Mouse (Mus musculus) gastrocnemius, adult 2 months (tissue): Measurements from ENCODE around the gene Megf11. TPM values are rescaled to one million over a fixed set of nuclear protein-coding genes. Genes with fewer than 3 reads are reported as not detected.

Experiments
- DNase-seq: peaks from one replicate; pipeline ENCODE4 v3.0.0; 2022
- H3K27ac ChIP-seq: fragments of 200-600 bp; 2 replicates; pipeline ENCODE4 v1.8.1; 2022; ENCODE audit warnings: mild to moderate bottlenecking
- H3K4me3 ChIP-seq: fragments of 200-600 bp; 2 replicates; pipeline ENCODE4 v1.8.1; 2022; ENCODE audit warnings: mild to moderate bottlenecking, moderate library complexity
- CTCF ChIP-seq: fragments of 200-600 bp; IDR thresholded peaks from 2 replicates; pipeline ENCODE4 v1.8.1; 2022; ENCODE audit warnings: antibody characterized with exemption, mild to moderate bottlenecking, moderate library complexity
- intact Hi-C: fragments of 180-260 bp; cut with DNase I; formaldehyde crosslinking; loops from one replicate; pipeline ENCODE4 v1.15.1; 2025
- long read RNA-seq, 2 experiments: library from polyadenylated mRNA; stranded (forward); transcript quantifications; one replicate each; pipeline ENCODE4 v2.0.0; 2021
- total RNA-seq, 2 experiments: library from RNA; stranded (reverse); gene quantifications; 2 replicates each; pipeline ENCODE4 v1.2.3; 2021

The Megf11 gene
- total RNA-seq: under 1 TPM; 0.25 to 0.46 TPM
- long read RNA-seq, experiment 1: 0 reads
- long read RNA-seq, experiment 2: 0 reads

- no peak for TF ChIP-seq CTCF
- Histone ChIP-seq H3K27ac (no peak within 1 kb of the TSS), H3K4me3 (peak within 1 kb of the TSS; percentile 69)
- intact Hi-C loops: no loop called here
- no peak for DNase-seq
These were observed at the start of gene Megf11 for GRCm38 (mm10) chr9:64385511-64386465. Megf11 (plus strand) TSS chr9:64385626.

GRCm38 (mm10) chr9:64335825-64336224 is 49.6 kb upstream of the Megf11 start:
- intact Hi-C loops: no loop called here
- DNase-seq: no peak
- Histone ChIP-seq H3K4me3 (no peak overlapping the region), H3K27ac (no peak overlapping the region)
- TF ChIP-seq CTCF: no peak

GRCm38 (mm10) chr9:64339361-64339760 is 46.1 kb upstream of the Megf11 start:
- peak overlapping the region; percentile 94; the same call in 1 of the 2 replicates for H3K4me3 ChIP-seq
- no peak for DNase-seq
- no peak for TF ChIP-seq CTCF
- intact Hi-C loops: no loop called here
- peak overlapping the region; percentile 98 for H3K27ac ChIP-seq

GRCm38 (mm10) chr9:64340351-64341253 is 44.8 kb upstream of the Megf11 start:
- intact Hi-C loops: no loop called here
- TF ChIP-seq CTCF: peak; percentile 18; the same call in 1 of the 2 replicates
- Histone ChIP-seq H3K27ac (peak overlapping the region; percentile 98), H3K4me3 (peak overlapping the region; percentile 94)
- peak; percentile 82 for DNase-seq

GRCm38 (mm10) chr9:64341254-64341566 is 44.2 kb upstream of the Megf11 start, which contains the start of gene Dis3l:
Dis3l (minus strand) TSS chr9:64341288.
- Histone ChIP-seq H3K4me3 (peak within 1 kb of the TSS; percentile 94), H3K27ac (peak within 1 kb of the TSS; percentile 98)
- DNase-seq: no peak
- intact Hi-C loops: no loop called here
- no peak for TF ChIP-seq CTCF

GRCm38 (mm10) chr9:64341671-64342070 is 43.8 kb upstream of the Megf11 start:
- no peak for TF ChIP-seq CTCF
- Histone ChIP-seq H3K4me3 (peak overlapping the region; percentile 94), H3K27ac (peak overlapping the region; percentile 98)
- no peak for DNase-seq
- intact Hi-C loops: no loop called here

GRCm38 (mm10) chr9:64343656-64344055 is 41.8 kb upstream of the Megf11 start:
- Histone ChIP-seq H3K27ac (no peak overlapping the region), H3K4me3 (no peak overlapping the region)
- intact Hi-C loops: no loop called here
- TF ChIP-seq CTCF: no peak
- DNase-seq: no peak

- Histone ChIP-seq H3K27ac (no peak overlapping the region), H3K4me3 (no peak overlapping the region)
- no peak for DNase-seq
- intact Hi-C loops: loop anchor here (5.0 kb wide), 2 partner anchors 296 to 556 kb away; no protein-coding TSS in a partner anchor
- TF ChIP-seq CTCF: no peak
These were observed 39.5 kb upstream of the Megf11 start for GRCm38 (mm10) chr9:64345931-64346330.

GRCm38 (mm10) chr9:64347377-64347776 is 38.0 kb upstream of the Megf11 start:
- TF ChIP-seq CTCF: peak; percentile 80
- intact Hi-C loops: loop anchor here (5.0 kb wide), 2 partner anchors 295 to 555 kb away; no protein-coding TSS in a partner anchor
- DNase-seq: no peak

GRCm38 (mm10) chr9:64349490-64349889 is 35.9 kb upstream of the Megf11 start:
- intact Hi-C loops: loop anchor here (5.0 kb wide), 2 partner anchors 293 to 553 kb away; no protein-coding TSS in a partner anchor
- no peak for TF ChIP-seq CTCF
- Histone ChIP-seq H3K27ac (no peak overlapping the region), H3K4me3 (no peak overlapping the region)
- DNase-seq: no peak

More at GRCm38 (mm10) chr9:64347377-64347776, 38.0 kb upstream of the Megf11 start:
- no peak overlapping the region for H3K4me3 ChIP-seq
- no peak overlapping the region for H3K27ac ChIP-seq

GRCm38 (mm10) chr9:64351191-64351590 is 34.2 kb upstream of the Megf11 start:
- peak; percentile 55 for TF ChIP-seq CTCF
- H3K4me3 ChIP-seq: no peak overlapping the region
- DNase-seq: no peak
- H3K27ac ChIP-seq: no peak overlapping the region
- intact Hi-C loops: no loop called here

- intact Hi-C loops: no loop called here
- DNase-seq: no peak
- Histone ChIP-seq H3K27ac (no peak overlapping the region), H3K4me3 (no peak overlapping the region)
- TF ChIP-seq CTCF: no peak
These were observed 29.8 kb upstream of the Megf11 start for GRCm38 (mm10) chr9:64355627-64356026.
